Mouse (Mus musculus) liver, adult 2 months (tissue): ENCODE results near the gene Kpna7. TPM values are rescaled to one million over a fixed set of nuclear protein-coding genes. Genes with fewer than 3 reads are reported as not detected.

Experiments
- DNase-seq: peaks from one replicate; pipeline ENCODE4 v3.0.0-alpha.2; 2011; ENCODE audit warnings: low read depth, low spot score; ENCODE audit errors: extremely low read depth
- H3K27ac ChIP-seq: fragments of 200-500 bp; replicated peaks from 2 replicates; pipeline ENCODE4 v1.5.1; 2012; ENCODE audit warnings: low read depth, mild to moderate bottlenecking, control low read depth, inconsistent platforms, low read length; ENCODE audit not compliant: insufficient read depth
- H3K27me3 ChIP-seq: fragments of 200-500 bp; 2 replicates; pipeline ENCODE4 v1.6.1; 2012; ENCODE audit warnings: mild to moderate bottlenecking, moderate library complexity, low read length, inconsistent platforms; ENCODE audit not compliant: control insufficient read depth, insufficient read depth
- H3K36me3 ChIP-seq: fragments of 200-500 bp; 2 replicates; pipeline ENCODE4 v1.6.1; 2012; ENCODE audit warnings: low read length, inconsistent platforms; ENCODE audit not compliant: control insufficient read depth, insufficient read depth
- H3K4me1 ChIP-seq: fragments of 200-500 bp; 2 replicates; pipeline ENCODE4 v1.6.1; 2011; ENCODE audit warnings: low read length; ENCODE audit not compliant: control insufficient read depth, insufficient read depth
- H3K4me3 ChIP-seq: fragments of 200-500 bp; 2 replicates; pipeline ENCODE4 v1.5.1; 2011; ENCODE audit warnings: low read depth, mild to moderate bottlenecking, control low read depth, low read length, moderate library complexity; ENCODE audit not compliant: insufficient read depth
- H3K79me2 ChIP-seq: fragments of 200-500 bp; 2 replicates; pipeline ENCODE4 v1.6.1; 2012; ENCODE audit warnings: inconsistent platforms, mild to moderate bottlenecking, low read length, moderate library complexity; ENCODE audit not compliant: control insufficient read depth, insufficient read depth
- H3K9ac ChIP-seq: fragments of 200-500 bp; 2 replicates; pipeline ENCODE4 v1.6.1; 2012; ENCODE audit warnings: low read depth, mild to moderate bottlenecking, control low read depth, inconsistent platforms, low read length
- CTCF ChIP-seq: fragments of 200-500 bp; IDR thresholded peaks from 2 replicates; pipeline ENCODE4 v1.5.1; 2011; ENCODE audit warnings: low read depth, low read length, control low read depth
- POLR2A ChIP-seq: fragments of 200-500 bp; IDR thresholded peaks from 2 replicates; pipeline ENCODE4 v1.6.1; 2011; ENCODE audit warnings: low read length, control low read depth; ENCODE audit not compliant: insufficient read depth; ENCODE audit errors: extremely low read depth
- WGBS: fragments of 180-500 bp; shearing (Covaris S2); methylation state at CpG from one replicate; pipeline ENCODE4 v1.1.7; 2018; 5-methylcytosine and 5-hydroxymethylcytosine counted together
- polyA plus RNA-seq: library from polyadenylated mRNA; depleted of rRNA; stranded (reverse); fragments of >200 nt; gene quantifications from 2 replicates; pipeline ENCODE4 v1.2.3, GENCODE M21; 2012
- total RNA-seq: library from RNA; depleted of rRNA; stranded (reverse); fragments of >200 nt; gene quantifications from 2 replicates; pipeline ENCODE4 v1.2.3, GENCODE M21; 2014

Kpna7 gene
- total and polyA plus RNA-seq, 2 experiments, result not detected

- Histone ChIP-seq H3K27me3 (no peaks in the 10 kb centered on the region), H3K9ac (0 out of 2 replicates have a peak overlapping the region, but pooled peaks have one; percentile 22), H3K4me1 (peaks cover 2% of the 10 kb centered on the region; the same call in 1 of the 2 replicates), H3K4me3 (no peak overlapping the region; the same call in 1 of the 2 replicates), H3K36me3 (no peaks in the 10 kb centered on the region), H3K79me2 (peaks cover 5% of the 10 kb centered on the region; the same call in 1 of the 2 replicates), H3K27ac (peak overlapping the region; percentile 56)
- 63% methylated on average over 10 of the region's 10 CpGs for WGBS
- peak; percentile 81 for TF ChIP-seq CTCF
- TF ChIP-seq POLR2A, result no peak
- DNase-seq, result no peak
Observed at GRCm38 (mm10) chr5:145116916-145117315, 33.1 kb upstream of the Kpna7 start.

GRCm38 (mm10) chr5:145116316-145116715 is 32.5 kb upstream of the Kpna7 start:
- Histone ChIP-seq H3K9ac (no peak overlapping the region), H3K27me3 (no peaks in the 10 kb centered on the region), H3K4me1 (peaks cover 2% of the 10 kb centered on the region; the same call in 1 of the 2 replicates), H3K79me2 (peaks cover 5% of the 10 kb centered on the region; the same call in 1 of the 2 replicates), H3K4me3 (no peak overlapping the region; the same call in 1 of the 2 replicates), H3K27ac (peak overlapping the region; percentile 60), H3K36me3 (no peaks in the 10 kb centered on the region)
- TF ChIP-seq CTCF, result no peak
- TF ChIP-seq POLR2A, result no peak
- WGBS, result 40% methylated on average over 4 of the region's 4 CpGs
- DNase-seq, result peak; percentile 49

GRCm38 (mm10) chr5:145115736-145116135 is 31.9 kb upstream of the Kpna7 start:
- no peaks in the 10 kb centered on the region for H3K36me3 ChIP-seq
- no peak for DNase-seq
- H3K9ac ChIP-seq, result no peak overlapping the region
- peaks cover 2% of the 10 kb centered on the region; the same call in 1 of the 2 replicates for H3K4me1 ChIP-seq
- H3K4me3 ChIP-seq, result no peak overlapping the region
- H3K27me3 ChIP-seq, result no peaks in the 10 kb centered on the region
- TF ChIP-seq POLR2A, result no peak
- no peak for TF ChIP-seq CTCF
- peaks cover 5% of the 10 kb centered on the region; the same call in 1 of the 2 replicates for H3K79me2 ChIP-seq
- H3K27ac ChIP-seq, result peak overlapping the region; percentile 60; the same call in 1 of the 2 replicates
- WGBS, result 81% methylated on average over 5 of the region's 5 CpGs

GRCm38 (mm10) chr5:145114606-145115473 is 31.0 kb upstream of the Kpna7 start:
- peak overlapping the region; percentile 84 for H3K9ac ChIP-seq
- peak; percentile 59 for DNase-seq
- H3K4me3 ChIP-seq, result peak overlapping the region; percentile 86
- peak overlapping the region; percentile 41; the same call in 1 of the 2 replicates for H3K27ac ChIP-seq
- TF ChIP-seq POLR2A, result no peak
- no peak for TF ChIP-seq CTCF
- H3K36me3 ChIP-seq, result no peaks in the 10 kb centered on the region
- peaks cover 5% of the 10 kb centered on the region; the same call in 1 of the 2 replicates for H3K79me2 ChIP-seq
- 13% methylated on average over 40 of the region's 40 CpGs for WGBS
- H3K4me1 ChIP-seq, result peaks cover 2% of the 10 kb centered on the region; the same call in 1 of the 2 replicates
- H3K27me3 ChIP-seq, result no peaks in the 10 kb centered on the region

GRCm38 (mm10) chr5:145114071-145114605 is 30.3 kb upstream of the Kpna7 start, which contains the start of gene Arpc1b:
Gene Arpc1b, plus strand, starts transcription at chr5:145114215.
- H3K79me2 ChIP-seq, result peaks cover 5% of the 10 kb centered on the region; the same call in 1 of the 2 replicates
- under 1% methylated on average over 48 of the region's 53 CpGs for WGBS
- no peaks in the 10 kb centered on the region for H3K36me3 ChIP-seq
- TF ChIP-seq CTCF (no peak), POLR2A (peak; percentile 54; the same call in 1 of the 2 replicates)
- peak within 1 kb of the TSS; percentile 84 for H3K9ac ChIP-seq
- peak; percentile 36 for DNase-seq
- H3K27ac ChIP-seq, result peak within 1 kb of the TSS; percentile 41; the same call in 1 of the 2 replicates
- H3K27me3 ChIP-seq, result no peaks in the 10 kb centered on the region
- peaks cover 2% of the 10 kb centered on the region; the same call in 1 of the 2 replicates for H3K4me1 ChIP-seq
- H3K4me3 ChIP-seq, result peak within 1 kb of the TSS; percentile 86
